Mouse (Mus musculus): ENCODE results near the gene Dnah6. TPM values are rescaled to one million over a fixed set of nuclear protein-coding genes. Genes with fewer than 3 reads are reported as not detected.

The Dnah6 gene
- total and polyA plus RNA-seq, 2 experiments from 2014 or later, result 0.22 to 2.2 TPM

DNA sequence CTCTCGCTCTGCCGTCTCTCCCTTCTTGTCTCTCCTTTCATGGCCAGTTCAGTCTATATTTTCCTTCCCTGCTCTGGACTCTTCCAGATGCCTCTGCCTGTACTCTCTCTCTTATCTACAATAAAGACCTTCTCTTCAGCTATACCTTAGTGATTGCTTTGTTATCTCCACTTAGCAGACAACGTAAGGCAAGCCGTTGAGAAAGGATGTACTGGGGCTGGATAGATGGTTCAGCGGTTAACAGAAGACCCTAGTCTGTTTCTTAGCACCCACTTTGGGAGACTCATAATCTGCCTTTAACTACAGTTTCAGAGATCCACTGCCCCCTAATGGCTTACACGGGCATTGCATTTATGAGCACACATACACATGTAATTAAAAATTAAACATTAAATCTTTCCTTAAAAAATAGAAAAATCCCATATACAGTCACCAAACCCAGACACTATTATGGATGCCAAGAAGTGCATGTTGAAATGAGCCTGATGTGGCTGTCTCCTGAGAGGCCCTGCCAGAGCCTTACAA lies 11.8 kb upstream of the Dnah6 start:
- 91% methylated on average over 6 of the region's 6 CpGs for WGBS
- no peak for ATAC-seq (ENCODE audit: low FRiP score)

DNA sequence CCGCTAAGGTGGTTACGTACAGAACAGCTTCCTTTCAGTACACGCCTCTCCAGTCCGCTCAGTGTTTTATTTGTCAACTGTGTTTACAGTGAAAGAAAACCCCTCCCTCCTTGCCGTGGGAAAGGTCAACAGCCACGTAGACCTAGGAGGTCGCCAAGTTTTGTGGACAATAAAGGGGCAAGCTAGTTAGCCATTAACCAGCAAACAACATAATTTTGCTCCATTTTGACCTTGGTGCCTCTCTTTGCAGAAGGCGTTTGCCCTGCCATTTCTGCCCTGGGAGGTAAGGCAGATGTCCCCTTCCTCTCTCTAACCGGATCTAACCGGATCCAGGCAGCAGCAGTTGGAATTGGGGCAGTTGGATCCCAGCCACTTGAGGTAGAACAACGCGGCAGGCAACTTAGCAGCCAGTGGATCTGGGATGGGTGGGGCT lies 10.7 kb upstream of the Dnah6 start:
- Histone ChIP-seq H3K4me1 (ENCODE audit: insufficient read depth, low read length) (no peaks in the 10 kb centered on the region), H3K36me3 (ENCODE audit: insufficient read depth, low read length) (no peaks in the 10 kb centered on the region), H3K4me2 (ENCODE audit: low read depth, low read length, poor library complexity, severe bottlenecking) (no peak overlapping the region), H3K9me3 (ENCODE audit: low read length) (no peaks in the 10 kb centered on the region), H3K4me3 (ENCODE audit: low read depth, low read length) (no peak overlapping the region), H3K9ac (replicated peaks; ENCODE audit: low read length, poor library complexity, severe bottlenecking) (no peak overlapping the region), H3K27me3 (ENCODE audit: insufficient read depth, low read length) (no peaks in the 10 kb centered on the region), H3K27ac (ENCODE audit: low read depth, low read length) (no peak overlapping the region)
- 90% methylated on average over 12 of the region's 12 CpGs for WGBS
- no peak for DNase-seq (ENCODE audit: low spot score)
- no peak for ATAC-seq (ENCODE audit: low FRiP score)
- TF ChIP-seq CTCF (IDR thresholded peaks at IDR 0.05), result no peak

More for the DNA sequence above, 11.8 kb upstream of the Dnah6 start:
- no peak for DNase-seq (ENCODE audit: low spot score)
- Histone ChIP-seq H3K36me3 (ENCODE audit: insufficient read depth, low read length) (no peaks in the 10 kb centered on the region), H3K27me3 (ENCODE audit: insufficient read depth, low read length) (no peaks in the 10 kb centered on the region), H3K9ac (replicated peaks; ENCODE audit: low read length, poor library complexity, severe bottlenecking) (no peak overlapping the region), H3K4me2 (ENCODE audit: low read depth, low read length, poor library complexity, severe bottlenecking) (no peak overlapping the region), H3K4me1 (ENCODE audit: insufficient read depth, low read length) (no peaks in the 10 kb centered on the region), H3K4me3 (ENCODE audit: low read depth, low read length) (no peak overlapping the region), H3K9me3 (ENCODE audit: low read length) (no peaks in the 10 kb centered on the region), H3K27ac (ENCODE audit: low read depth, low read length) (no peak overlapping the region)
- TF ChIP-seq CTCF (IDR thresholded peaks at IDR 0.05), result peak; percentile 41

GRCm38 (mm10) chr6:73228881-73229280 lies 7.4 kb upstream of the Dnah6 start:
- H3K36me3 ChIP-seq (ENCODE audit: insufficient read depth, low read length), result no peaks in the 10 kb centered on the region
- TF ChIP-seq CTCF (IDR thresholded peaks at IDR 0.05), result no peak
- H3K9ac ChIP-seq (replicated peaks; ENCODE audit: low read length, poor library complexity, severe bottlenecking), result no peak overlapping the region
- H3K4me1 ChIP-seq (ENCODE audit: insufficient read depth, low read length), result no peaks in the 10 kb centered on the region
- H3K4me3 ChIP-seq (ENCODE audit: low read depth, low read length), result no peak overlapping the region
- no peaks in the 10 kb centered on the region for H3K27me3 ChIP-seq (ENCODE audit: insufficient read depth, low read length)
- H3K9me3 ChIP-seq (ENCODE audit: low read length), result no peaks in the 10 kb centered on the region
- ATAC-seq (ENCODE audit: low FRiP score) (no peak), DNase-seq (ENCODE audit: low spot score) (no peak)
- no peak overlapping the region for H3K27ac ChIP-seq (ENCODE audit: low read depth, low read length)
- 82% methylated on average over 3 of the region's 3 CpGs for WGBS
- H3K4me2 ChIP-seq (ENCODE audit: low read depth, low read length, poor library complexity, severe bottlenecking), result no peak overlapping the region

GRCm38 (mm10) chr6:73228408-73228807 lies 7.0 kb upstream of the Dnah6 start:
- no peak overlapping the region for H3K4me2 ChIP-seq (ENCODE audit: low read depth, low read length, poor library complexity, severe bottlenecking)
- no peaks in the 10 kb centered on the region for H3K27me3 ChIP-seq (ENCODE audit: insufficient read depth, low read length)
- no peak overlapping the region for H3K27ac ChIP-seq (ENCODE audit: low read depth, low read length)
- WGBS, result 60% methylated on average over 4 of the region's 4 CpGs
- no peaks in the 10 kb centered on the region for H3K36me3 ChIP-seq (ENCODE audit: insufficient read depth, low read length)
- ATAC-seq (ENCODE audit: low FRiP score), result no peak
- no peaks in the 10 kb centered on the region for H3K4me1 ChIP-seq (ENCODE audit: insufficient read depth, low read length)
- H3K4me3 ChIP-seq (ENCODE audit: low read depth, low read length), result no peak overlapping the region
- no peaks in the 10 kb centered on the region for H3K9me3 ChIP-seq (ENCODE audit: low read length)
- DNase-seq (ENCODE audit: low spot score), result no peak
- no peak overlapping the region for H3K9ac ChIP-seq (replicated peaks; ENCODE audit: low read length, poor library complexity, severe bottlenecking)
- no peak for TF ChIP-seq CTCF (IDR thresholded peaks at IDR 0.05)

DNA sequence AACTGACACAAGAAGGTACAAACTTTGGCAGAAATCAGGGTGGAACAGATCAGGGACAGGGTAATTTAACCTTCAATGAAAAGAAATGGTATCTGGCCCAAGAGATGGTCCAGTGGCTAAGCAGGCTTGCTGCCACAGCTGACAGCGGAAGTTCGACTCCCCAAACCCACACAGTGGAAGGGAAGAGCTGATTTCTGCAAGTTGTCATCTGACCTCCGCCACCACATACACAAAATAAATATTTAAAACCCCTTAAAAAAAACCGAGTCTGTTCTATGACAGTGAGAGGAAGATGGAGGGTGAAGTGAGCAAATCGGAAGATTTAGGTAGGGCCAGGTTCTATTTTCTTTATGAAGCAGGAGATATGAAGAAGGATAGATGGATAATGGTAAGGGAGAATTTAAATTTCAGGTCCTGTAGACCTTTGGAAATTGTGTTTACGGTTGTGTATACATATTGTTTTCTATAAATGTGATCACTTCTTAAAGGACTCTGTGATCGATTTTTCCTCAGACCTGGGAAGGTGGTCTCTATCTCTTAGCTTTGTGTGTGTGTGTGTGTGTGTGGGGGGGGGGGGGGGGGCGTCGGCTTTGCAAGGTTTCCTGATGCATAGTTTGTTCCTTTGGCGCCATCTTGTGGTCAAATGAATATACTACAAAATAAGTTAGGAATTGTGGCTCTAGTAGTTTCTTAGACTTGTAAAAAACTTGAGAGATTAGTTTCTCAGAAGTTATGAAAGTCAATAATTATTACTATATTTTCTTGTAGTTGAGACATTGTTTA lies 6.1 kb upstream of the Dnah6 start:
- H3K4me1 ChIP-seq (ENCODE audit: insufficient read depth, low read length), result no peaks in the 10 kb centered on the region
- DNase-seq (ENCODE audit: low spot score), result peak; percentile 81
- TF ChIP-seq CTCF (IDR thresholded peaks at IDR 0.05), result peak; percentile 75
- H3K9ac ChIP-seq (replicated peaks; ENCODE audit: low read length, poor library complexity, severe bottlenecking), result no peak overlapping the region
- no peak overlapping the region for H3K4me2 ChIP-seq (ENCODE audit: low read depth, low read length, poor library complexity, severe bottlenecking)
- H3K9me3 ChIP-seq (ENCODE audit: low read length), result no peaks in the 10 kb centered on the region
- H3K27me3 ChIP-seq (ENCODE audit: insufficient read depth, low read length), result no peaks in the 10 kb centered on the region
- H3K36me3 ChIP-seq (ENCODE audit: insufficient read depth, low read length), result no peaks in the 10 kb centered on the region
- WGBS, result 45% methylated on average over 10 of the region's 10 CpGs
- peak; percentile 63; the same call in 1 of the 2 replicates for ATAC-seq (ENCODE audit: low FRiP score)
- no peak overlapping the region for H3K4me3 ChIP-seq (ENCODE audit: low read depth, low read length)
- no peak overlapping the region for H3K27ac ChIP-seq (ENCODE audit: low read depth, low read length)

- no peak overlapping the region for H3K27ac ChIP-seq (ENCODE audit: low read depth, low read length)
- ATAC-seq (ENCODE audit: low FRiP score), result no peak
- no peaks in the 10 kb centered on the region for H3K9me3 ChIP-seq (ENCODE audit: low read length)
- no peaks in the 10 kb centered on the region for H3K36me3 ChIP-seq (ENCODE audit: insufficient read depth, low read length)
- 25% methylated on average over 8 of the region's 10 CpGs for WGBS
- TF ChIP-seq CTCF (IDR thresholded peaks at IDR 0.05), result no peak
- peak; percentile 68 for DNase-seq (ENCODE audit: low spot score)
- no peaks in the 10 kb centered on the region for H3K4me1 ChIP-seq (ENCODE audit: insufficient read depth, low read length)
- H3K4me2 ChIP-seq (ENCODE audit: low read depth, low read length, poor library complexity, severe bottlenecking), result peak overlapping the region; percentile 29
- H3K27me3 ChIP-seq (ENCODE audit: insufficient read depth, low read length), result no peaks in the 10 kb centered on the region
- no peak overlapping the region for H3K9ac ChIP-seq (replicated peaks; ENCODE audit: low read length, poor library complexity, severe bottlenecking)
- no peak overlapping the region for H3K4me3 ChIP-seq (ENCODE audit: low read depth, low read length)
Observed at GRCm38 (mm10) chr6:73222841-73223526, 1.5 kb upstream of the Dnah6 start.

Measured in midbrain, postnatal 0 days (tissue).